Mouse (Mus musculus) heart, adult 2 months (tissue): ENCODE data around the gene Spats2.

Source experiments
- CTCF ChIP-seq: fragments of 200-600 bp; IDR thresholded peaks from 2 replicates; pipeline ENCODE4 v1.8.1; 2022; ENCODE audit warnings: antibody characterized with exemption, mild to moderate bottlenecking, moderate library complexity
- EP300 ChIP-seq: fragments of 200-500 bp; IDR thresholded peaks from 2 replicates; pipeline ENCODE4 v1.6.1; 2011; ENCODE audit warnings: low read depth, low read length, control low read depth; ENCODE audit not compliant: insufficient read depth

- 0 out of 2 replicates have a peak, but pooled peaks have one; percentile 53 for TF ChIP-seq EP300
- TF ChIP-seq CTCF = peak; percentile 79
Measured at GRCm38 (mm10) chr15:99083258-99083657, 42.5 kb upstream of the Spats2 start.
